Mouse (Mus musculus) stomach, postnatal 0 days (tissue): ENCODE measurements at regions not wholly inside any gene's neighbourhood (a gene's known extent, or its start where the extent isn't known, plus 50 kb on each side); places are given as distances from the start of the nearest gene placed in this dataset.

Source experiments
- CTCF ChIP-seq: IDR thresholded peaks from 2 replicates; pipeline ENCODE4 v1.5.1; 2016; ENCODE audit warnings: antibody characterized with exemption, low read depth, mild to moderate bottlenecking, moderate library complexity
- EP300 ChIP-seq: optimal IDR thresholded peaks from 2 replicates; pipeline ENCODE3; 2016; ENCODE audit warnings: antibody characterized with exemption

DNA sequence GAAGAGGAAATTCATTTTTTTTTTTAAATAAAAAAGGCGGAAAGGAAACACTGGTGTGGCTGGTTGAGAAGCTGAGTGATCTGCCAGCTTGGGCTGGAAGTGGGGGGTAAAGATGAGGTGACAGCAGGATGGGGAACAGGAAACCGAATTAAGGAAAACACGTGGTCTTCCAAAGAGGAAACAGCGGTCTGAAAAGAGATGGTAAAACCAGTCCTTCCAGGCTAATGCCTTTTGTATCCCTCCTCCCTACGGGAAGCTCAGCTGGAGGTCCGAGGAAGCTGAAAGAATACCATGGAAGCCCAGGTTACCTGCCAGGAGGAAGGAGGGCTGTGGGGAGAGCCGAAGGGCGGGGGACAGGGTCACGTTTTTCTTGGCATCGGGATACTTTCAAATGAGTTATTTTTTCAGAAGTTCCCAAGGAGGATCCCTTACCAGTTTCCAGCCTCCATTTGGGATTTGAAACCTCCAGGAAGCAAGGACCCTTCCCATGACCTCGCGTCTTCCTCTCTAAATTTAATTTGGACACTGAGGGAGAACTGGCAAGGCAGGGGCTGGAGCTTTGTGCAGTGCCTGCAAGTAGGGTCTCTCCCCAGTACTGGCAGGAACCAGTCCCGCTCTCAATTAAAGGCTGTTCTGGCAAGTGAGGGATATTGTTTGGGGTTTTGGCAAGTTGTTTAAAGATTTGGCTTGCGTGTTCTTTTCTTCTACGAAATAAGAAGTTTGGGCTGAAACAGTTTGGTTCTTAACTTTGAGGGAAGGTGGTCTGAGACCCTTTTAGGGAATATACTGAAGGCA lies 203.6 kb upstream of the Ankrd55 start:
- TF ChIP-seq CTCF: no peak
- no peak for TF ChIP-seq EP300
